Mouse (Mus musculus): ENCODE results near the gene Itga1.

- TF ChIP-seq CTCF (IDR thresholded peaks at IDR 0.05) (no peak), EP300 (IDR thresholded peaks at IDR 0.05) (no peak)
Measured at GRCm38 (mm10) chr13:115098227-115098626, 3.5 kb downstream of the Itga1 start.
